Mouse (Mus musculus): Measurements from ENCODE around the gene Fn3krp. TPM values are rescaled to one million over a fixed set of nuclear protein-coding genes. Genes with fewer than 3 reads are reported as not detected.
A peak's percentile ranks its signal among the peaks of the same experiment; 100 is the strongest.

Fn3krp gene
- polyA plus RNA-seq, 1 experiment from 2014 or later: 20.5 TPM

- WGBS (ENCODE audit: insufficient replicate concordance): under 1% methylated on average over 58 of the region's 58 CpGs
- H3K27ac ChIP-seq: peak within 1 kb of the TSS; percentile 89
Observed at GRCm38 (mm10) chr11:121451753-121452635, 30.8 kb downstream of the Fn3krp start, which contains the start of gene Tbcd. Tbcd (plus strand) TSS chr11:121451949.

DNA sequence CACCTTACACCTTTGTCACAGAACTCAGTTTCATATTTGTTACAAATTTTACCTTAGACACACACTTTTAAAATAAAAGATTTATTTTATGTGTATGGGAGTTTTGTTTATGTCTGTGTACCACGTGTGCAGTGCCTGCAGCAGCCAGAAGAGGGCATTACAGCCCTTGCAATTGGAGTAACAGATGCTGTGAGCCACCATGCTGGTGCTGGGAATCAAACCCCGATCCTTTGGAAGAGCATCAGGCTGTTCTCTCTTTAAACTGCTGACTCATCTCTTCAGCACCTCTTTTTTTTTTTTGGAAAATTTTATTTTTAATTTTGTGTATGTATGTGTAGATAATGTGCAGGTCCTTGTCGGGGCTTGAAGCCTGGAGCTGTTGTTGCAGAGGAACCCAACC is 36.7 kb downstream of the Fn3krp start:
- no peak overlapping the region for H3K9ac ChIP-seq
- no peaks in the 10 kb centered on the region for H3K27me3 ChIP-seq (replicated peaks)
- ATAC-seq: no peak
- H3K4me2 ChIP-seq: no peak overlapping the region
- peaks cover 88% of the 10 kb centered on the region for H3K36me3 ChIP-seq
- WGBS (ENCODE audit: insufficient replicate concordance): 84% methylated on average over 3 of the region's 3 CpGs
- peaks cover 16% of the 10 kb centered on the region for H3K4me1 ChIP-seq
- no peak overlapping the region for H3K27ac ChIP-seq
- H3K9me3 ChIP-seq (replicated peaks): peaks cover 5% of the 10 kb centered on the region
- H3K4me3 ChIP-seq: no peak overlapping the region

More at GRCm38 (mm10) chr11:121451753-121452635, 30.8 kb downstream of the Fn3krp start, which contains the start of gene Tbcd:
- peaks cover 55% of the 10 kb centered on the region for H3K36me3 ChIP-seq
- H3K9ac ChIP-seq: peak within 1 kb of the TSS; percentile 72
- H3K4me1 ChIP-seq: peaks cover 45% of the 10 kb centered on the region
- peak; percentile 92 for ATAC-seq
- peaks cover 12% of the 10 kb centered on the region; the same call in 1 of the 2 replicates for H3K27me3 ChIP-seq (replicated peaks)
- H3K9me3 ChIP-seq (replicated peaks): no peaks in the 10 kb centered on the region
- peak within 1 kb of the TSS; percentile 68 for H3K4me3 ChIP-seq
- H3K4me2 ChIP-seq: peak within 1 kb of the TSS; percentile 83

- H3K9me3 ChIP-seq (replicated peaks): no peaks in the 10 kb centered on the region
- H3K27me3 ChIP-seq (replicated peaks): no peaks in the 10 kb centered on the region
- no peak overlapping the region for H3K9ac ChIP-seq
- no peak overlapping the region for H3K4me2 ChIP-seq
- no peak overlapping the region for H3K27ac ChIP-seq
- H3K36me3 ChIP-seq: peaks cover 70% of the 10 kb centered on the region
- no peak for ATAC-seq
- 88% methylated on average over 6 of the region's 6 CpGs for WGBS (ENCODE audit: insufficient replicate concordance)
- no peak overlapping the region for H3K4me3 ChIP-seq
- no peaks in the 10 kb centered on the region for H3K4me1 ChIP-seq
Observed at GRCm38 (mm10) chr11:121467408-121467807, 46.2 kb downstream of the Fn3krp start.

GRCm38 (mm10) chr11:121474831-121475230 is 53.6 kb downstream of the Fn3krp start:
- peaks cover 3% of the 10 kb centered on the region; the same call in 1 of the 2 replicates for H3K4me1 ChIP-seq
- H3K9me3 ChIP-seq (replicated peaks): no peaks in the 10 kb centered on the region
- peak overlapping the region; percentile 55; the same call in 1 of the 2 replicates for H3K27ac ChIP-seq
- no peaks in the 10 kb centered on the region for H3K27me3 ChIP-seq (replicated peaks)
- 65% methylated on average over 3 of the region's 3 CpGs for WGBS (ENCODE audit: insufficient replicate concordance)
- H3K36me3 ChIP-seq: peaks cover 65% of the 10 kb centered on the region
- H3K9ac ChIP-seq: no peak overlapping the region
- ATAC-seq: no peak
- H3K4me3 ChIP-seq: no peak overlapping the region
- H3K4me2 ChIP-seq: no peak overlapping the region

GRCm38 (mm10) chr11:121475699-121476415 is 54.7 kb downstream of the Fn3krp start:
- H3K4me1 ChIP-seq: peaks cover 4% of the 10 kb centered on the region; the same call in 1 of the 2 replicates
- no peak overlapping the region for H3K4me3 ChIP-seq
- H3K27ac ChIP-seq: no peak overlapping the region
- no peaks in the 10 kb centered on the region for H3K9me3 ChIP-seq (replicated peaks)
- ATAC-seq: no peak
- H3K9ac ChIP-seq: no peak overlapping the region
- H3K27me3 ChIP-seq (replicated peaks): no peaks in the 10 kb centered on the region
- peaks cover 63% of the 10 kb centered on the region for H3K36me3 ChIP-seq
- WGBS (ENCODE audit: insufficient replicate concordance): 31% methylated on average over 9 of the region's 9 CpGs
- no peak overlapping the region for H3K4me2 ChIP-seq

- peaks cover 12% of the 10 kb centered on the region for H3K4me1 ChIP-seq
- no peak overlapping the region for H3K27ac ChIP-seq
- H3K4me2 ChIP-seq: no peak overlapping the region
- WGBS (ENCODE audit: insufficient replicate concordance): 84% methylated on average over 15 of the region's 15 CpGs
- H3K9ac ChIP-seq: no peak overlapping the region
- no peaks in the 10 kb centered on the region for H3K27me3 ChIP-seq (replicated peaks)
- no peak for ATAC-seq
- H3K36me3 ChIP-seq: peaks cover 71% of the 10 kb centered on the region
- H3K9me3 ChIP-seq (replicated peaks): no peaks in the 10 kb centered on the region
- H3K4me3 ChIP-seq: no peak overlapping the region
Observed at GRCm38 (mm10) chr11:121479476-121480203, 58.4 kb downstream of the Fn3krp start.

Small RNA genes within 50 kb of the gene (microRNA-seq; reads per million reads assigned to microRNA genes)
- not detected for gene Mir7236

Other genes with a start within 250 kb of the Fn3krp start
- 3.5 and 3.7 TPM in 2 replicates for gene Hexdc, start 217.0 kb upstream of the Fn3krp start, polyA plus RNA-seq (2016; fragmentation: Nextera tagmentation; extraction: Ambion mirVana)
- gene Ogfod3, start 216.7 kb upstream of the Fn3krp start, polyA plus RNA-seq (2016; fragmentation: Nextera tagmentation; extraction: Ambion mirVana): 16.7 and 17.0 TPM in 2 replicates
- gene Cybc1, start 192.1 kb upstream of the Fn3krp start, polyA plus RNA-seq (2016; fragmentation: Nextera tagmentation; extraction: Ambion mirVana): 22.4 and 25.2 TPM in 2 replicates
- 120 and 121 TPM in 2 replicates for gene Narf, start 184.1 kb upstream of the Fn3krp start, polyA plus RNA-seq (2016; fragmentation: Nextera tagmentation; extraction: Ambion mirVana)
- gene Foxk2, start 161.4 kb upstream of the Fn3krp start, polyA plus RNA-seq (2016; fragmentation: Nextera tagmentation; extraction: Ambion mirVana): 6.2 and 6.5 TPM in 2 replicates
- 29.4 and 31.1 TPM in 2 replicates for gene Wdr45b, start 67.0 kb upstream of the Fn3krp start, polyA plus RNA-seq (2016; fragmentation: Nextera tagmentation; extraction: Ambion mirVana)
- 0.63 and 0.87 TPM in 2 replicates for gene Rab40b, start 33.1 kb upstream of the Fn3krp start, polyA plus RNA-seq (2016; fragmentation: Nextera tagmentation; extraction: Ambion mirVana)
- gene Fn3k, start 13.5 kb downstream of the Fn3krp start, polyA plus RNA-seq (2016; fragmentation: Nextera tagmentation; extraction: Ambion mirVana): 28.1 and 31.4 TPM in 2 replicates
- 30.1 and 30.2 TPM in 2 replicates for gene Tbcd, start 30.5 kb downstream of the Fn3krp start, polyA plus RNA-seq (2016; fragmentation: Nextera tagmentation; extraction: Ambion mirVana)
- 0.24 and 0.35 TPM in 2 replicates for gene Zfp750, start 97.9 kb downstream of the Fn3krp start, polyA plus RNA-seq (2016; fragmentation: Nextera tagmentation; extraction: Ambion mirVana)

Measured in liver, embryonic 12.5 days (tissue).